Mouse (Mus musculus) forebrain, embryonic 15.5 days (tissue): Measurements from ENCODE around the gene Frs2. TPM values are rescaled to one million over a fixed set of nuclear protein-coding genes. Genes with fewer than 3 reads are reported as not detected.
"Not testable (repeated sequence)": the region's sequence is repeated elsewhere in the genome, so short reads cannot be mapped to it uniquely, and the experiment has no call there.

Source experiments
- ATAC-seq: fragments of 200-750 bp; cut with Nextera tagmentation; replicated peaks from 2 replicates; pipeline ENCODE4 v1.8.0; 2017; ENCODE audit warnings: mild to moderate bottlenecking, moderate TSS enrichment, moderate library complexity
- H3K27ac ChIP-seq: fragments of 300-500 bp; sonication (generic); replicated peaks from 2 replicates; pipeline ENCODE4 v1.5.1; 2015; ENCODE audit warnings: mild to moderate bottlenecking, inconsistent platforms
- H3K27me3 ChIP-seq: fragments of 300-500 bp; sonication (generic); 2 replicates; pipeline ENCODE4 v1.6.1; 2015; ENCODE audit warnings: inconsistent platforms
- H3K36me3 ChIP-seq: fragments of 300-500 bp; sonication (generic); 2 replicates; pipeline ENCODE4 v1.6.1; 2015; ENCODE audit warnings: mild to moderate bottlenecking, inconsistent platforms
- H3K4me1 ChIP-seq: fragments of 300-500 bp; sonication (generic); 2 replicates; pipeline ENCODE4 v1.6.1; 2015; ENCODE audit warnings: inconsistent platforms
- H3K4me2 ChIP-seq: fragments of 300-500 bp; sonication (generic); replicated peaks from 2 replicates; pipeline ENCODE4 v1.6.1; 2015; ENCODE audit warnings: mild to moderate bottlenecking, inconsistent platforms
- H3K4me3 ChIP-seq: fragments of 300-500 bp; sonication (generic); 2 replicates; pipeline ENCODE4 v1.5.1; 2015; ENCODE audit warnings: mild to moderate bottlenecking, inconsistent platforms
- H3K9ac ChIP-seq: fragments of 300-500 bp; sonication (generic); replicated peaks from 2 replicates; pipeline ENCODE4 v1.6.1; 2015; ENCODE audit warnings: mild to moderate bottlenecking, inconsistent platforms
- H3K9me3 ChIP-seq: fragments of 300-500 bp; sonication (generic); 2 replicates; pipeline ENCODE4 v1.6.1; 2016; ENCODE audit warnings: inconsistent platforms
- WGBS: fragments of 180-500 bp; shearing (Covaris S2); methylation state at CpG from one replicate; pipeline ENCODE4 v1.1.7; 2015; ENCODE audit warnings: mixed read lengths; 5-methylcytosine and 5-hydroxymethylcytosine counted together
- polyA plus RNA-seq: library from polyadenylated mRNA; unstranded; fragments of >200 nt; fragmentation: Nextera tagmentation; extraction: Ambion mirVana; gene quantifications from 2 replicates; pipeline ENCODE4 v1.2.1, GENCODE M21; 2015

The Frs2 gene
- polyA plus RNA-seq, 1 experiment from 2014 or later, result 20.0 TPM

GRCm38 (mm10) chr10:117049253-117049652 lies 99.1 kb downstream of the Frs2 start:
- H3K4me3 ChIP-seq, result no peak overlapping the region
- no peaks in the 10 kb centered on the region for H3K27me3 ChIP-seq
- H3K9ac ChIP-seq, result no peak overlapping the region
- peaks cover 59% of the 10 kb centered on the region for H3K36me3 ChIP-seq
- no peaks in the 10 kb centered on the region for H3K4me1 ChIP-seq
- no peaks in the 10 kb centered on the region for H3K9me3 ChIP-seq
- H3K27ac ChIP-seq, result no peak overlapping the region
- 86% methylated on average over 4 of the region's 4 CpGs for whole genome bisulfite sequencing
- ATAC-seq, result no peak
- H3K4me2 ChIP-seq, result no peak overlapping the region

GRCm38 (mm10) chr10:117045175-117046056 lies 102.9 kb downstream of the Frs2 start, which contains the start of gene Lrrc10:
Lrrc10 (plus strand) TSS chr10:117045341.
- no peaks in the 10 kb centered on the region for H3K4me1 ChIP-seq
- H3K4me2 ChIP-seq, result peak within 1 kb of the TSS; percentile 19; the same call in 1 of the 2 replicates
- H3K9me3 ChIP-seq, result no peaks in the 10 kb centered on the region
- no peak within 1 kb of the TSS for H3K4me3 ChIP-seq
- peaks cover 20% of the 10 kb centered on the region for H3K36me3 ChIP-seq
- no peak within 1 kb of the TSS for H3K27ac ChIP-seq
- 0 out of 2 replicates have a peak, but pooled peaks have one; percentile 42 for ATAC-seq
- WGBS, result 54% methylated on average over 40 of the region's 40 CpGs
- no peak within 1 kb of the TSS for H3K9ac ChIP-seq
- H3K27me3 ChIP-seq, result no peaks in the 10 kb centered on the region

GRCm38 (mm10) chr10:117043497-117044166 lies 104.7 kb downstream of the Frs2 start:
- not testable (repeated sequence) for H3K4me3 ChIP-seq, ATAC-seq, H3K36me3 ChIP-seq, H3K4me2 ChIP-seq, H3K9ac ChIP-seq, H3K4me1 ChIP-seq, H3K27me3 ChIP-seq, H3K9me3 ChIP-seq, H3K27ac ChIP-seq
- WGBS, result 62% methylated on average over 16 of the region's 16 CpGs

- no peak overlapping the region for H3K4me2 ChIP-seq
- no peaks in the 10 kb centered on the region for H3K27me3 ChIP-seq
- H3K9ac ChIP-seq, result no peak overlapping the region
- H3K27ac ChIP-seq, result no peak overlapping the region
- no peak for ATAC-seq
- 91% methylated on average over 14 of the region's 14 CpGs for WGBS
- H3K4me3 ChIP-seq, result no peak overlapping the region
- H3K9me3 ChIP-seq, result no peaks in the 10 kb centered on the region
- no peaks in the 10 kb centered on the region for H3K4me1 ChIP-seq
- no peaks in the 10 kb centered on the region for H3K36me3 ChIP-seq
These were observed 106.0 kb downstream of the Frs2 start for GRCm38 (mm10) chr10:117042295-117042694.

- Histone ChIP-seq H3K4me3 (no peak overlapping the region), H3K27ac (no peak overlapping the region), H3K4me2 (no peak overlapping the region), H3K9me3 (no peaks in the 10 kb centered on the region), H3K9ac (no peak overlapping the region), H3K36me3 (no peaks in the 10 kb centered on the region), H3K4me1 (no peaks in the 10 kb centered on the region), H3K27me3 (no peaks in the 10 kb centered on the region)
- WGBS, result 73% methylated on average over 6 of the region's 6 CpGs
- no peak for ATAC-seq
These were observed 108.0 kb downstream of the Frs2 start for GRCm38 (mm10) chr10:117040355-117040754.

- 30% methylated on average over 8 of the region's 8 CpGs for WGBS
- no peak overlapping the region for H3K4me2 ChIP-seq
These were observed 114.5 kb downstream of the Frs2 start for GRCm38 (mm10) chr10:117033785-117034184.

GRCm38 (mm10) chr10:117031160-117031559 lies 117.2 kb downstream of the Frs2 start:
- Histone ChIP-seq H3K4me1 (no peaks in the 10 kb centered on the region), H3K27me3 (no peaks in the 10 kb centered on the region), H3K4me2 (no peak overlapping the region), H3K9me3 (no peaks in the 10 kb centered on the region), H3K27ac (no peak overlapping the region), H3K36me3 (no peaks in the 10 kb centered on the region), H3K4me3 (no peak overlapping the region), H3K9ac (no peak overlapping the region)
- 90% methylated on average over 3 of the region's 3 CpGs for WGBS
- no peak for ATAC-seq

More at GRCm38 (mm10) chr10:117033785-117034184, 114.5 kb downstream of the Frs2 start:
- no peak overlapping the region for H3K9ac ChIP-seq
- no peaks in the 10 kb centered on the region for H3K9me3 ChIP-seq
- no peak overlapping the region for H3K4me3 ChIP-seq
- H3K36me3 ChIP-seq, result no peaks in the 10 kb centered on the region
- no peak for ATAC-seq
- H3K27ac ChIP-seq, result no peak overlapping the region
- H3K4me1 ChIP-seq, result no peaks in the 10 kb centered on the region
- H3K27me3 ChIP-seq, result no peaks in the 10 kb centered on the region

GRCm38 (mm10) chr10:117026176-117026575 lies 122.2 kb downstream of the Frs2 start:
- H3K4me3 ChIP-seq, result no peak overlapping the region
- 0 out of 2 replicates have a peak, but pooled peaks cover 3% of the 10 kb centered on the region for H3K27me3 ChIP-seq
- no peaks in the 10 kb centered on the region for H3K4me1 ChIP-seq
- H3K9ac ChIP-seq, result no peak overlapping the region
- no peak overlapping the region for H3K27ac ChIP-seq
- WGBS, result 85% methylated on average over 8 of the region's 8 CpGs
- ATAC-seq, result no peak
- no peak overlapping the region for H3K4me2 ChIP-seq
- no peaks in the 10 kb centered on the region for H3K9me3 ChIP-seq
- H3K36me3 ChIP-seq, result no peaks in the 10 kb centered on the region

GRCm38 (mm10) chr10:117025776-117026175 lies 122.6 kb downstream of the Frs2 start:
- not testable (repeated sequence) for H3K9ac ChIP-seq, H3K36me3 ChIP-seq, H3K4me1 ChIP-seq, H3K27me3 ChIP-seq, H3K9me3 ChIP-seq, H3K27ac ChIP-seq, ATAC-seq, H3K4me3 ChIP-seq, H3K4me2 ChIP-seq

- no peak overlapping the region for H3K9ac ChIP-seq
- no peak overlapping the region for H3K4me3 ChIP-seq
- 71% methylated on average over 16 of the region's 16 CpGs for WGBS
- H3K36me3 ChIP-seq, result no peaks in the 10 kb centered on the region
- no peaks in the 10 kb centered on the region for H3K4me1 ChIP-seq
- no peak overlapping the region for H3K27ac ChIP-seq
- H3K27me3 ChIP-seq, result 0 out of 2 replicates have a peak, but pooled peaks cover 3% of the 10 kb centered on the region
- H3K9me3 ChIP-seq, result no peaks in the 10 kb centered on the region
- ATAC-seq, result no peak
- no peak overlapping the region for H3K4me2 ChIP-seq
These were observed 124.6 kb downstream of the Frs2 start for GRCm38 (mm10) chr10:117023693-117024092.

GRCm38 (mm10) chr10:117021020-117021754 lies 127.1 kb downstream of the Frs2 start:
- H3K36me3 ChIP-seq, result no peaks in the 10 kb centered on the region
- H3K4me3 ChIP-seq, result no peak overlapping the region
- 0 out of 2 replicates have a peak, but pooled peaks cover 3% of the 10 kb centered on the region for H3K27me3 ChIP-seq
- 25% methylated on average over 21 of the region's 21 CpGs for WGBS
- no peak overlapping the region for H3K27ac ChIP-seq
- H3K4me1 ChIP-seq, result no peaks in the 10 kb centered on the region
- ATAC-seq, result no peak
- no peak overlapping the region for H3K4me2 ChIP-seq
- H3K9ac ChIP-seq, result no peak overlapping the region
- H3K9me3 ChIP-seq, result no peaks in the 10 kb centered on the region
